Mouse (Mus musculus) right cerebral cortex, postnatal 25 days (tissue): ENCODE data around the gene Alox5.

ENCODE experiments used
- DNase-seq: peaks from one replicate; pipeline ENCODE4 v3.0.0; 2022

Alox5 gene

DNA sequence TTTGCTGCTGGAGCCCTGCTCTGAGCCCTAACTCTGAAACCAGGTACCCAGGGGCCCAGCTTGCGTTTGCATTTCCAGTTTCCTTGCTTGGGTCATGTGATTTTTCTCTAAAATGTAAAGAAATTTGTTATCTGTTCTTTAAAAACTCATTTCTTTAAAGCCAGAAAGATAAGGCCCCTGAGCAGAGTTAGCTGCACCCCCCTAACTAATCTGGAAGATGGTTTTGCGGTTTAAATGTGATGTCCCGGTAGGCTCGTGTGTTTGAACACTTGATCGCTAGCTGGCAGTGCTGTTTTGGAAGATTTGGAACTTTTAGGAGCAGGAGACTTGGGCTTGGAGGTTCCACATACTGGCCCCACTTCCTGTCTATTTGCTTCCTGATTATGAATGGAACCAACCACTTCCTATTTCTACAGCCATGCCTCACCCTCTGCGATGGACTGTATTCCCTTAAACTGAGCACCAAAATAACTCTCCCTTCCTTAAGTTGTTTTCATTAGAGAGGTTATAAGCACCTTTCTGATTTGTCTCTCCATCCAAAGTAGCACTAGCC is 44.9 kb downstream of the Alox5 start:
- no peak for DNase-seq

DNA sequence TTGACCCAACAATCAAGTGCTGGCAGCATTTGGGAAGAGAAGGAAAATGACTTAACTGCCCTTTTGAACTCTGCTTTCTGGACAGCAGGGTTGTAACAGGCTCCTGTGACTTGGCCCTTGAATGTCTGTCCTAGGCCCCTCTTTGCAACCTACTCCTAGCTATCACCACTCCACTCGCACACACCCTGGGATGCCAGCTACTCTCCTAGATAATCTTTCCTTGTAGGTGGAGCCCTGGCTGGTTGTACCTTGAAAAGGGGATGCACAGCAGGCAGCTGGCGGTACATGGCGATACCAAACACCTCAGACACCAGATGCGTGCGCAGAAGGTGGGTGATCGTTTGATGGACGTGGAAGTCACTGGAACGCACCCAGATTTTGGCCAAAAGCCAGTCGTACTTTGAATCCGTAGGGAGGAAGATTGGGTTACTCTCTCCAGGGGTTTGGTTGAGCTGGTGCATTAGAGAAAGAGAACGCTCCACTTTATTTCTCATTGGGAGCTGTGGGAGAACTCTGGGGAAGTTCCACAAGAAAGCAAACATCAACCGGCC is 45.8 kb downstream of the Alox5 start:
- DNase-seq: no peak

DNA sequence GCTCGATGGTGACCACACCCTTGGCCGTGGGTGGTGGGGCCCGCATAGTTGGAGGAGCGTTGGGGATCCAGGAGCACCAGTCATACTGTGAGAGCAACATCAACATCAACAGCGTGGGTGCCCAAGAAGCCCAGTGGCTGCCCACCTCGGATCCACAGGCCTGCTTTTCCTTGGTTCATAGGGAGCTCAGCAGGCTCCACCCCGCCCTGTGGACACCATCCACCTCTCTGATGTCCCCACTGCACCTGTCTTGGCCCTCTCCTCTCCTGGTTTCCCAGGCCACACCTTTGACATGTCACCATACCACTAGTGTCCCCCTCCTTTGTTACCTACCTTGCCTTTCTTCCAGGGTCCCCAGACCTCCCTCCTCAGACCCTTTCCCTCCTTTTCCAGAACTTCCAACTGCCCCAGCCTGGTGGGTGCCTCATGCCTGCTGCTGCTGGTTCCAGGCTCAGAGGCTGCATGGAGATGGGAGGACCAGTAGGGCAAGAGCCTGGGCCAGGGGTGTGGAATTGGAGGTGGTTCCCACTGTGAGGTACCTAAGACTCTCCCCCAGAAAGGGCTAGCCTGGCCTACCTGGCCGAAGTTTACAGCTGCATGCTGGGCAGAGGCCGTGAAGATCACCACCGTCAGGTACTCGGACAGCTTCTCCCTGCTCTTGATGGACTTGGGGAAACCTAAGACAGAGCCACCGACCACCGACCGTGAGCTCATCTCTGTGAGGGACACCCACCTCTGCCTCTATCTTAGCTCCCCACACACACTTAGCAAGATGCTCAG is 48.2 kb downstream of the Alox5 start:
- DNase-seq: no peak

DNA sequence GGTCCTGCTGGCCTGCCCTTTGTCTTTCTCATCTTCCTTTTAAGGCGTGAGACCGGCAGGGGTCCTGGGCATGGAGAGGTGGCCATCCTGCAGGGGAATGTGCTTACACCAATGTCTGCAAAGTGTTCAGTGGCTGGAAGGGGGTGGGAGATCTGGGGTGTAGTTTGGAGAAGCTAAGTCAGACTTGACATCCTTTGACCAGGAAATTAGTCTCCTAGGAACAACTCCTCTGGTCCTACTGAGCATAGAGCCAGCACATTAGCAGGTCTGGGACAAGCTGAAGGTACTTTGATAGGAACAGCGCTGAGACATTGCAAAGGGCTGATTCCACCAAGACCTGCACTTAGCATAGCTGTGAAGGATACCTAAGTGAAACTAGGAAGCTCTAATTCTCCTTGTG is 49.3 kb downstream of the Alox5 start:
- no peak for DNase-seq

DNA sequence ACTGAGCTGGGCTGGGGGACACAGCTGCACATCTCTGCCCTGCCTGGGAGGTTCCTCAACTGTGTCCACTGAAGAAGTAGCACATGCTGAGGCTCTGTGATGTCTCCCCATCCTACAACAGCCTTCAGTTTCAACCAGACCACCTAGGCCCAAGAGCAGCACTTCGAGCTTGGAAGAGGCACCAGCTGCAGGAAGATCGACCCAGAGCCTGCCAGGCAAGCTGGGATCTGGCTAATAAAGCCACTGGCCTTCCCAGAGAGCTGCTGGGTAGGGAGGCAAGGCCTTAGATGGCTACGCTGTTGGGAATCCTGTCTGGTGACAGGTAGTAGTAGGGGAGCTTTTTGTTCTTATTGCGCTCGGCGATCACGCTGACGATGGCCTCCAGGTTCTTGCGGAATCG is 50.5 kb downstream of the Alox5 start:
- DNase-seq: no peak

DNA sequence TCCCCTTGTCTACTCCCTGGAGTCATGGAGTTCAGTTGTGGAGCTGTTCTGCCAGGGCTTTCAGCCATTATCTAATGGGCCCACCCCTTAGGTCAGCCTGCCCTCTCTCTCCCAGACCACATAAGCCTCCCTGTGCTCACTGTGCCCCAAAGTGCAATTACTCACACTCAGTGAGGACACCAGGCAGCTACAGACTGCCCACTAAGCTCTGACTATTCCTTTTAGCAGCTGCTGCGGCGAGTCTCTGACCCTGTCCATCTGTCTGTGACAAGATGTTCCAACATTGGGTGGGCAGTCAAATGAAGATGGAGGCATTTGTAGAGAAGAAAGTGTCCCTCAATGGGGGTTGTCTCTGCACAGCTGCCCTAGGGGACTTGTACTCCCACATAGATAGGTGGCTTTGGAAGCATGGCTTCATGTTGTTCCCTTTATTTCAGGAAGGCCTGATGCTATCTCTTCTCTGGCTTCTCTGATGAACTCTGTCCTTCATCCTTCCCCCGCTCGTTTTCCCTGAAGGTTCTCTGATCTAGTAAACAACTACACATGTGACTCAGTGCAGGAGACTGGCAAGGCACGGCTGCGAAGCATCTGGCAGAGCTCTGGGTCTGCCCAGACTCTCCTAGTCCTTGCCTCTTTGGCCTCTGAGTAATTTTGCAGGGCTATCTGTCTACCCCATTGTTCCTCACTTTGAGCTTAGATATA is 52.9 kb downstream of the Alox5 start:
- DNase-seq: no peak

DNA sequence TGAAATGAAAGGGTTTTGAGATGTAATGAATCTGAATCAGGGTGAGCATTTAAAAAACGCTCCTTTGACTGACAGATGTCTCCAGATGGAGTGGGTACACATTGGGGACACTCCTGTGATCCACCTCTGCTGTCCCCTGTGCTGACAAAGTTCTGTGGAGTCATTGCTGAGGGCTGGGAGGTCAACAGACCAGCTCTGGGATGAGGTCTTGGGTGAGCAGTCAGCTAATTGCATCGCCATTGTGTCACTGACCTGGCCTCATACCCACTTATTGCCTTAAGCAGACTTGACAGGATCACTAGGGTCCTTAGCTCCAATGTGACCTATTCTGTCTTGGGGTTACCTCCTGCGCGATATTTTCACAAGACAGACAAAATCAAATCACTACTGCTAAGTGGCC is 53.8 kb downstream of the Alox5 start:
- no peak for DNase-seq

DNA sequence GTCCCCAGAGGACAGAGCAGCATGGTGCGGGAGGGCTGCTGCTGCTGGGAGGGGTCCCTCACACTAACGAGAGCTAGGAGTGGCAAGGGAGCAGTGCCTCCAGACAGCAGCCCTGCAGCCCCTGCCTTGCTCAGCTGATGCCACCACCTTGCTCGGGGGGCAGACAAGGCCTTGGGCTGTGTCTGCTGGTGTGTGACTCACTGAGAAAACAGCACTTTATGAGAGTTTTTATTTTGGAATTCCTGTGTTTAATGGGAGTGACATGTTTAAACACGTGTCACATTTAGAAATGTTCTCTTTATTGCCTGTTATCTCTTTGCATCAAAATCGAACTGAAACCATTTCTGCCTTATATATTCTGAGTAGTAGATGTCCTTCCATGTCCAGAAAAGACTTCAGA is 54.3 kb downstream of the Alox5 start:
- no peak for DNase-seq

DNA sequence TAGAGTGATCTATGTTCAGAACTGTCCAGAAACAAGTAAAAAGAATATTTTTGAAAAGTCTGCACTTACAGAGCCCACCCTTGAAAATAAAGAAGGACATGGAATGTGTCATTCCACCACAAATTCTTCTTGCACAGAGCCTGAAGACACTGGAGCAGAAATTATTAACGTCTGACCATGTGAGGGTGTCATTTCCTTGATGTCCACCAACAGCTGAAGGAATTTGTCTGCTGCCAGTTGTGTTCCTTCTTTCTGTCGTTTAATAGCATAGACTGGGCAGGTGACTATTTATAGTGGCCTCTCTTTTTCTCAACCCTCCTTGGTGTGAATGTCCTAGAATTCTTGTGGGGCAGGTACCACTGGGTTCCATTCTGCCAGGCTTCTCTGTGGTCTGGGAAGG is 54.8 kb downstream of the Alox5 start:
- DNase-seq: no peak

DNA sequence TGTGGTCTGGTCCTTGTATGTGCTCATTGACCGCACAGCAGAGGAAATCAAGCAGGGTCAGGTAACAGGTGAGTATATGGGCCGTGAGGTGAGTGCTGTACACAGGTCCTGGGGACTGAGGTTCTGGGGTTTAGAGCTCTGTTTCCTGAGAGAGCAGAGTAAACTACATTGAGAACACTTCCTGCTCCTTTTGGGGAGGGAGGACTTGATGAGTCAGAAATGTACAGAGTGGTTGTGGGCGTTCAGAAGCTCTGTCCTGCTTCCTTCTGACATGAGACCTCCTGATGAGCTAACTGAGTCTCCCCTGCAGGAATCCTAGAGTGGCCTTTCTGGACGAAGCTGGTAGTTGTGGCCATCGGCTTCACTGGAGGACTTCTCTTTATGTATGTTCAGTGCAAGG is 55.3 kb downstream of the Alox5 start:
- no peak for DNase-seq

DNA sequence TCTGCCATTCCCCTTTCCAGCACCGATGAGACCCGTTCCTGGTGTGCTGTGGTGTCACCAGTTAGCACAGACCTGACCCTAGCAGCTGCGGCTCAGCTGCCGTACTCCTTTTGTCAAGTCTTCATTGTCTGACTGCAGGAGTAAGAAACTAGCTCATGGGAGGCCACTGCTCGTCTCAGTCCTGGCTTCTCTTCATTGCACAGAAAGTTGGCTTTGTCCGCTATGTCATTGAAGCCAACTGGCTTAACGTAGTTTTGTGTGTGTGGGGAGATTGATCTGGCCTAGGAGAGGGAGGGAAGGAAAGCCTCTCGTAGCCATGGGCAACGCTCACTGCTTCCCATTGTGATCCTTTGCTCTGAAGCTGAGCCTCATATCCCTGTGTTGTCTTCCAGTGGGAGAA is 55.7 kb downstream of the Alox5 start:
- no peak for DNase-seq

DNA sequence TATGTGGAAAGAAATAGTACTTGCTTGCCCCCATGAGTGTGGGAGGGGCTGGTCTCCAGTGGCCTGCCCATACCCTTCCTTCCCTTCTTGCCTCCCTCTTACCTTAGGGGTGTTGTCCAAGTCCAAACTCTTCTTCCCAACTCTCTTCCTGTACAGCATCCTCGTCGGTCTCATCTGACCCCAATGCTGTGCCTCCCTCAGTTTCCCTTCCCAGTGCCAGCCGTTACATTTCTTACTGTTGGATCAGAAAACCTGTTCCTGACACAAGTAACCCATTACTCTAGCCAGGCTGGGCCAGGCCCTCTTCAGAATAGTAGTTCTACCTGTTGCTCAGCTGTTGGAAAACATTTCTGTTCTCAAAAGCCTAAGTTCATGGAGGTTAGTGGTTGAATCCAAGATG is 58.6 kb downstream of the Alox5 start:
- no peak for DNase-seq

DNA sequence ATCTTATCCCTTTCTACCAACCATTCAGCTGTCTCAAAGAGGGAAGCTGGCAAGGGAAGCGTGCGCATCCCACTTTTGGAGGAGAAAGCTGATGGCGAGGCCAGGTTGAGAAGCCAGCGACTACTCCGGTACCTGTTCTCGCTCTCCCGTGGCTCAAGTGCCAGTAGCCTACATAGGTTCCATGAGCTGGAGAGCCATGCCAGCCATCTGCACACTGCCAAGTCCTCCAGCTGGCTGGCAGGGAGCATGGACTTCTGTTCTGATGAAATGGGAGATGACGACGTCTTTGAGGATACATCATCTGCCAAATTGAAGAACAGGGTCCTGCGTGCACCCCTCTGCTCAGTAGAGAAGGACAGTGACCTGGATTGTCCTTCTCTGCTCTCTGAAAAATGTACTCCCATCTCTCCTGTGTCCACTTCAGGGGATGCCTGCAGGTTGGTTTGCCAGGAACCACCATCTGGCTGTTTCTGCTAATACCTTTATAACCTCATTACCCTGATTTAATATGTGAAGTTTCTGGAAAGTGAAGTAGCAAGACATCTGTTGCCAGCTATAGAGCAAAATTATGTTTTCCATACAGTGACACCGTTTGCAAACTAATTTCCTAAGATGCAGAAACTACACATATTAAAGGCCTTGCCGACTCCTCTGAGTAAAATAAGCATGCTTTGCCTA is 59.1 kb downstream of the Alox5 start:
- DNase-seq: no peak

DNA sequence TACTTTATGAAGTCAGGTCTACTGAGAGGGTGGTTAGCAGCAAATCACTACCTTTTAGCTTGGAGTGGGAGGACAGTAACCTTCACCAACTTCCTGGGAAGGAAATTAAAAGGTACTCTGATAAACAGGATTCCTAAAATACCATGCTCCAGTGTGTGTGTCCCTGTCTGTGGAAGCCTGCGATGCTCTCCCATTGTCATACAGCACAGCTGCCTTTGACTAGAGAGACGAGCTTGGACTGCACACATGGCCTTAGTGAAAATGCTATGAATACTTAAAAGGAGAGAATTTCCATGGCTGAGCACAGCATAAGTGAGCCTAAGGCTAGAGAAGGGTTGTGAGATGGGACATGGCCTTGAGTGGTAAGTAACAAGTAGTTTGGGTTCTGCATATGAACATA is 62.8 kb downstream of the Alox5 start:
- DNase-seq: no peak

DNA sequence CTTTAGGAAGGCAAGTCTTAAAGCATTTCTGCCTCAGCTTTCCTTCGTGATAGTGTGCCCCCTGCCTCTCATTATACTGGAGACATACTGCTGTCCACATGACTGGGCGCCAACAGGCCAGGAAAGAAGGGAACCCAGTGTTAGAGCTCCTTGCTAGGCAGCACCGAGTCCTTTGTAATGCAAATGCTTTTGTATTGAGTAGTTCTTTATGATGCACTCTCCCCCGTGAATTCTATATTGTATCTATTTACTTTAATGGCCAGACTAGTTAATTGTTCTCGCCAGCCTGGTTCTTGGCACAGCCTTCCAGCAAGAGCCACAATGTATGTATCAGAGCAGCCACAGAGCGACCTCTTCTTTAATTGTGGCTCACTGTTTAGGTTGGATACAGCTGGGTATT is 63.4 kb downstream of the Alox5 start:
- DNase-seq: no peak

DNA sequence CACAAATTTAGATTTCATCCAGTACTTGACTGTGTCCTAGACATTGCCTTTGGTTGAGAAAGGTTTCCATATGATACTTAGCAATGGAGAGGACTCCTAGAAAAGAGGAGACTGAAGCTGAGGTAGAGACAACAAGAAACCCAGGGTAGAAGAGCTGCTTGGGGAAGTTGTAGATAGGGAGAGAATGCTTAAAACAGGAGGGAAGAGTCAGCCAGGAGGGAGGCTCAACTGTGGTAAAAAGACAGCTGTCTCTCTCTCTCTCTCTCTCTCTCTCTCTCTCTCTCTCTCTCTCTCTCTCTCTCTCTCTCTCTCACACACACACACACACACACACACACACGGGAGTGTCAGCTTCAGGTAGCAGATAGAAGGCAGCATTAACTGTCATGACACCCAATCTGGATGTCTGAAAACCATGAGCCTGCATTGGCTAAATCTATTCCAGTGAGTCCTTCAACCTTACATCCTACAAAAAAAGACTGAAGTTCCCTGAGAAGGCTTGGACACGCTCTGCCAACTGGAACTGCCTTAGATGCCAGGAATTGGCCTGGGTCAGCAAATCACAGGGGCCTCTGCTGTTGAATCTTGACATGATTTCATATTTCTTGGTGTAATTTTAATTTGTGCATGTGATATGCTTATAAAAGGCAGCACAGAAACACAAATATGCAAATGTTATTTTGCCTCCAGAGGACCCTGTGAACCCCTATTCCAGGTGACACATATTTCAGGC is 65.9 kb downstream of the Alox5 start:
- DNase-seq: no peak

DNA sequence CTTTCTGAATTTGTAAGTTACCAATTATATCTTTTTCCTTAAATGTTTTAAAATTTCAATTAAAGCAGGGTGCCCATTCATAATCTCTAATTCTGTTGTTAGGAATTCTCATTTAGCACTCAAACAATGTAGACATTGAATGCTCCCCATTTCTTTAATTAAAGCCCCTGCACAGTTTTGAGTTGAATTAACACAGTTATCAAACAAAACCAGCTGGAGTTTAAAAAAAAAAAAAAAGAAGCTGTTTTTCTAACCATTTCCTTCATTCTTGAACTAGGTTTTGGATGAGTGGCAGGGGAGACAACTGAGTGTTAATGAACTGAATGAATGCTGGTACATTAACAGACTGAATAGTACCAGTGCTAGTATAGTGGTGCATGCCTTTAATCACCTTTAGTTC is 71.5 kb downstream of the Alox5 start:
- no peak for DNase-seq

DNA sequence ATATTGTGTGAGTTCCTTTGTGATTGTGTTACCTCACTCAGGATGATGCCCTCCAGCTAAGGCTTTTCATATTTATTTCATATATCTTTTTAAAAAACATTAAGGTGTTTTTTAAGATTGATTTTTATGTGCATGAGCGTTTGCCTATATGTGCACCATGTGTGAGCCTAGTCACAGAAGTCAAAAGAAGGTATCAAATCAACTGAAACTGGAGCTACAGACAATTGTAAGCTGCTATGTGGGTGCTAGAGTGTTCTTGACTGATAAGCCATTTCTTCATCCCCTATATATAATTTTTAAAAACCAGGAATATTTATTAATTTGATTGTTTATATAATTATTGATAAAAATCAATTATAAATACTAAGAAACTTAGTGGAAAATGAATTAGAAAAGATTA is 72.9 kb downstream of the Alox5 start:
- DNase-seq: no peak

DNA sequence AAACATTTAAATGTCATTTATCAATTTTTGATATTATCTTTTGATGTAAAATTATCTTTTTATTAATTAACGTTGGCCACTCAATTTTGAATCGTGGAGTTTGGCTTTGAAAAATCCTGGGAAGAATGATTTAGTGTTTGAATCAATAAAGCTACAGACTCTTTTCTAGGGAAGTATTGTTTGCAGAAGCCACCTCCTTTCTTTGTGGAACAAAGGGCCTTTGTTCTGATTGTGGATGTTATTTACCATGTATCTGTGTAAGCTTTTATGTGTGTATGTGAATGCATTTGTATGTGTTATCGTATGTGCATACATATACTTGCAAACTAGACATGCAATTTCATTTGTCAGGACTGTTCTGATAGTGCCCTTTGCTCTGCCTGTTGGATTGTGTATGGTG is 74.5 kb downstream of the Alox5 start:
- DNase-seq: no peak

DNA sequence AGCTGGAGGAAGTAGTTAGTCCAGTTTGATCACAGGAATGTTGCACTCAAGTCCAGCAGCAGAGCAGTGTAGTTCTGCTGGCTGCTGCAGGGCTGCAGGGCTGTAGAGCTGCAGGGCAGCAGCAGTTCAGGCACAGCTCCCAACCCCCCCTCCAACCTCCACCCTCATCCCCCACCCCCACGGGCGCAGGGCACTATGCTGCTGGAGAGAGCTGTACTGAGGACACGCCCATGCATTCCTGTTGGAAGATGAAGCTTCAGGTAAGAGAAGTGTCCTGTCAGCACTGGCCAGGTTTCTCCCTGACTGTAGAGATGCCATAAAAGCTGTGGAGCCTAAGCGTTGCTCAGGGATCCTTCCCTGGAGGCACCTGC is 74.9 kb downstream of the Alox5 start:
- no peak for DNase-seq

DNA sequence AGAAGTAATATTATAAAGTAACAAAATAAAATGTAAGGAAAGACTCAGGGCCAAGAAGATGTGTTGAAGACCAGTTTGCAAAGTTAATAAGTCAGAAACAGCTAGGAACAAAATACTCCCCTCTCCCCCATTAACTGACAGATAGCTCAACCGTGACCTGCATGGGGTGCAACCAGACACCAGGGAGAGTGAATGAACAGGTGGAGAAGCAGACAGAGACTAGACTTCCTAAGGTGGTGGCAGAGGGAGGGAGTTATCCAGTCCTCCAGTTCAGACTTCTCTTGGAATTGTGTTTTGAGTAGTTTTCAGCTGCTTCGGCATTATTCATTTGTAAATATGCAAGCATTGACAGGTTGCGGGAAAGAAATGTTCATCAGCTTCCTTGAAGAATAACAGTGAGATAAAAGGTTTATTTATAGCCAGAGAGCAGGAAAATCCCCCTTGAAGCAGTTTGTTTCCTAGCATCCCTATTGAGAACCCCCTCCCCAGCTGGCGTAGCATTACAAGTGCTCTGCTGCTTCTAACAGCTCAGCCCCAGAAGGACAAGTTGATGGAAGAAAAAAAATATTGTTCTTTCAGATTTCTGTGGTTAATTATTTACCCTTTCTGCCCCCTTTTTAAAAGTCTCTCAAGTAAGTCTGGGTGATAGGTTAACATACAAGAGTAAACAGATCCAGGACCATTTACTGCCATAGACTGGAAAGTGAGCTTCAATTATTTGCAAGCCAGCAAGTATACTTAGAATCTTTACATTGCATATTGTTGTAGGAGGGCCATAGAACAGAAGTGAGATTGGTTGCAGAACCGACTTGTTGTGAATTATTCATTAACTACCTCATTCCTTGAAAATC is 75.6 kb downstream of the Alox5 start:
- no peak for DNase-seq

DNA sequence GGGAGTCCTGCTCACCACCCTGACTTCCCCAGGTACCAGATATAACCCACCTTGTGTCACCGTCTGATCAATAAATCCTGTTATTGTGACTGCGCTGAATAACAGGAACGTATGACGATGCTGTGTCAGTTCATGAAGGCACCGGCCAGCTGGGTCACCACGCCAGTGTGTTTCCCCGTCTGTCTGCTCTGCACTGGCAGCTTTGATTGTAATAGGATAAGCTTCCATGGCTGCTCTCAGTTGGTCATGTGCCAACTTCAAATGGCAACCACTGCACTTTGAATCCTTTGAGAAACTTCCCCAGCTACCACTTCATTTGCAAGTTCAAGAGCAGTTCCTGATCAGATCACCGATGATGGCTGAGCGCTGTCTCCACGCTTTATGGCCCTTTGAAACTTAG is 77.4 kb downstream of the Alox5 start:
- DNase-seq: no peak
